Mouse (Mus musculus) mature B cell (primary cell): ENCODE measurements around the gene Lfng.

Experiments
- in situ Hi-C: fragments of 300-500 bp; cut with MboI; formaldehyde crosslinking; loops from 2 replicates; pipeline ENCODE4 v1.14.3; 2019

The Lfng gene

GRCm38 (mm10) chr5:140616110-140616503 lies 9.0 kb downstream of the Lfng start:
- in situ Hi-C loops: loop anchor here (5.0 kb wide), 1 partner anchor 74 kb away; no protein-coding TSS in a partner anchor

DNA sequence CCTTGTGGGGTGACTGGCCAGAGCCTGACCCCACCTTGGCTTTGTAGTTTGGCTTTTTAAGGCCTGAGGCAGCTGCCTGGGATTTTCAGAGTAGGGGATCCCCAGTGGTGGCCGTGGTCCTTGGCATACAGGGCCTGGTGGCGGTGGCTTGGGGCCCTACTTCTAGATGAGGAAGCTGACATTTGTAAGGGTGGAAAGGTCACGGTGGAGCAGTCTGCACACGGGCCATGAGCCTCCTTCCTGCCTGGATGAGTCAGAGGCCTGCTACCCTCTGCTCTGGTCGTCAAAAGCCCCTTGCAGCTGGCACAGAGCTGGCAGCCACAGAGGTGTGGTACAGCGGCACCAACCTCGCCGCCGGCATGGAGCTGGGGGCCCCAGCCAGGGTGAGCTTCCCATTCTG lies 9.6 kb downstream of the Lfng start:
- in situ Hi-C loops: loop anchor here (5.0 kb wide), 1 partner anchor 74 kb away; no protein-coding TSS in a partner anchor

DNA sequence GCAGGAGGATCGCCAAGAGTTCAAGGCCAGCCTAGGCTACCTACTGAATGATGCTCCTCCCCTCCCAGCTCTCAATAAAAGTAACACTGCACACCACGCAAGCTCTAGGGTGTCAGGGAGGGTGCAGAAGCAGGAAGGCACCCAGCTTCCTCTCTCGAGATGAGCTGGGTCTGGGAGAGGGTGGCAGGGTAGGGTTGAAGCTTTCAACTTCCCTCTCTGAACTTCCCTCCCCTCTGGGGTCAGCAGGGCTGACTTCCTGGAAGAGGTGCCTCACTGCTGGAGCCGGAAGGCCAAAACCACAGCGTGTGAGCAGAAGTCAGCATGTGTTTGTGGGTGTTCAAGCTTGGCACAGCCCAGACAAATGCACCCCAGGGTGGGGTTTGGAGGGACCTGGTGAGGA lies 10.6 kb downstream of the Lfng start:
- in situ Hi-C loops: loop anchor here (5.0 kb wide), 1 partner anchor 75 kb away; no protein-coding TSS in a partner anchor

- in situ Hi-C loops: loop anchor here (5.0 kb wide), 1 partner anchor 77 kb away; no protein-coding TSS in a partner anchor
Observed at GRCm38 (mm10) chr5:140619151-140619771, 12.1 kb downstream of the Lfng start.

- in situ Hi-C loops: loop anchor here (5.0 kb wide), 1 partner anchor 78 kb away; no protein-coding TSS in a partner anchor
Observed at GRCm38 (mm10) chr5:140619895-140620736, 13.0 kb downstream of the Lfng start.

DNA sequence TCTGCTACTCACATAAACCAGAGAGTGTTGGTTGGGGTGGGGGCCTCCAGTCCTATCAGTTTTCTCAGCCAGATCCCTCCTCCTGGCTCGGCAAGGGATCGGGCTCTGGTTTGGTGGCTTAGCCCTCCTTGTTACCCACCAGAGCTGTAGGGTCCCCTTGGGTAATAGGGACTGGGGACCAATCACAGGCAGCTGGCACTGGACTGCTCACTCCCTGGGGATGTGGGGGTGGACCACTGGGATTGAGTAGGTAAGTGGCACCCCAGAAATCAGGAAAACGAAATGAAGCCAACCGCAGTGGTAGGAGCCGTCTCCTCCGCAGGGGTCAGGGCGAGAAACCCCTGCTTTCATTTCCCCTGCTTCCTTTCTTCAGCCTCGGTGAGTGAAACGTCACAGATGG lies 14.0 kb downstream of the Lfng start:
- in situ Hi-C loops: no loop called here

- in situ Hi-C loops: no loop called here
Observed at GRCm38 (mm10) chr5:140621517-140621916, 14.4 kb downstream of the Lfng start.

DNA sequence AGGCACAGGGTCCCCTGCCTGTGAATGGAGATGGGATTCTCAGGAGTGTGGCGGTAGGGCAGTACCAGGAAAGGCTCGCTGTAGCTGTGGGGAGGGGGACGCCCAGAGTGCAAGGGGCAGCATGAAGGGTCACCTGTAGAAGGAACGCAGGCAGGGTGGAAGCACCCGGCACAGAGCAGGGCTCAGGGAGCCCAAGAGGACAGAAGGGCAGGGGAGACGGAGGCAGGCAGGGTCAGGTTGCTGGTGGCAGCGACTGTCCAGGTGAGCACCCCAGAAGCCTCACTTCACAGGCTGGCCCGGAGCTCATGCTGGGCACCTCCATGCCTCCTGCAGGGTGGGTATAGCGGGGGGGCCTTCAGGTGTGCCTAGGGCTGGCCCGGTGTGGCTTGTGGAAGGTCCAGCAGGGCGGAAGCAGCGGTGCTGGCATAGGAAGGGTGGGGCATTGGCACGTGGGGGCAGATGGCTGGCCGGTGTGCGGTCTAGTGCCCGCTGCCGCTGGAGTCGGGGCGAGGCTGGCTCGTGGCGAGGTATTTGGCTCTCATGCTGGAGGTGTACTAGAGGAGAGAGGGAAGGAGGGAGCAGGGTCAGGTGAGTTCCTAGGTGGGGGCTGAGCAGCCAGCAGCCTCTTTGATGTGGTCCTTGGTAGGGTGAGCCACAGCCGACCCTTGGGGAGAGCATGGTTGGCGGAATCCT lies 16.0 kb downstream of the Lfng start:
- in situ Hi-C loops: no loop called here

- in situ Hi-C loops: no loop called here
Observed at GRCm38 (mm10) chr5:140623791-140624190, 16.7 kb downstream of the Lfng start.

GRCm38 (mm10) chr5:140624238-140624637 lies 17.1 kb downstream of the Lfng start:
- in situ Hi-C loops: no loop called here

DNA sequence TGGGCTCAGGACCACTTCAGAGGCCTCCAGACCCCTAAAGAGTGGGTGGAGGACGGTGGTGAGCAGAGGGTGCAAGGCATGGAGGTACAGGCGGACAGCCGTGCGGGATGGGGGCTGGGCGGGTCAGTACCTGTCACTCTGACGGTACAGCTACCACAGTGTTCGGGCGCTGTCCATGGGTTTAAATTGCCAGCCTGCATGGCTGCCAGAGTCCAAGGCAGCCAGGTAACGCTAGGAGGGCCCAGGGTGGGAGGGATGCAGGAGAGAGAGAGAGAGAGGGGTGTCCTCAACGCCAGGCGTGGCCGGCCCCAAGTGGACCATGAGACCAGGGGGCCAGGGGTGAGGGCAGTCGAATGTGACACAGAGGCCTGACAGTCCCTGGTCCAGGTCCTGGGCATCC lies 17.8 kb downstream of the Lfng start:
- in situ Hi-C loops: no loop called here

GRCm38 (mm10) chr5:140627580-140627979 lies 20.5 kb downstream of the Lfng start:
- in situ Hi-C loops: no loop called here

DNA sequence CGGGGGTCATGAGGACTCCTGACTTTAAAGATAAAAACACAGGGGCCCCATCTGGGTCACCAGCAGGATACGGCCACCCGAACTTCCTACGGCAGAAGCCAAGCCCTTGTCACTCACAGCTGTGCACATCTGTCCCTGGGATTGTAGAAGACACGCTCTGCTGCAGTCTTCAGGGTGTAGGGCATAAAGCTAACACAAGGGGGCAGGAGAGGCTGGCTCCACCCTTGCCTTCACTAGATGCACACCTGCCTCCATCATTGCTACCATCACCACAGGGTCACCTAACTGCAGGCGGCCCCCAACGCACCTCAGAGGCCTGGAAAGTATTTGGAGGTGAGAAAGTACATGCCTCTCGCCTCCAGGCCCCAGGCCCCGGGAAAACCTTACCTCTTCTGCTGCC lies 21.9 kb downstream of the Lfng start:
- in situ Hi-C loops: no loop called here

GRCm38 (mm10) chr5:140633432-140633831 lies 26.3 kb downstream of the Lfng start:
- in situ Hi-C loops: no loop called here

- in situ Hi-C loops: no loop called here
Observed at GRCm38 (mm10) chr5:140634798-140635722, 27.9 kb downstream of the Lfng start.

- in situ Hi-C loops: no loop called here
Observed at GRCm38 (mm10) chr5:140636316-140637057, 29.4 kb downstream of the Lfng start.

DNA sequence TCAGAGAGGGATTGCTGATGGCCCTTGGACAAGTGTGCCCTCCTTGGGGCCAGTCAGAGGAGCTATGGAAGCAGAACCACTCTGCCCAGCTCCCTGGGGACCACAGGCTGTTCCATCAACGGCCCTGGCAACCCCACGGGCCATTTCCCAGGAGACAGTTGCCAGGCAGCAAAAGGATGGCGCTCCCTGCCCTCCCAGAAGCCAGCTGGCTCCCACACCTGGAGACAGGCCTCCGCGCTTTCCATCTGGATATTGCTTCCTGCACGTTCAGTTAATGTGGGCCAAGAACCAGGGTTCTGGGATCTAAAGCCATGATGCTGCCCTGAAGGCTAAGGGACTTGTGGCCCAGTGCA lies 29.9 kb downstream of the Lfng start:
- in situ Hi-C loops: no loop called here

- in situ Hi-C loops: no loop called here
Observed at GRCm38 (mm10) chr5:140637989-140638388, 30.9 kb downstream of the Lfng start.

GRCm38 (mm10) chr5:140638484-140638883 lies 31.4 kb downstream of the Lfng start:
- in situ Hi-C loops: no loop called here

GRCm38 (mm10) chr5:140639312-140639711 lies 32.2 kb downstream of the Lfng start:
- in situ Hi-C loops: no loop called here

GRCm38 (mm10) chr5:140639871-140640270 lies 32.8 kb downstream of the Lfng start:
- in situ Hi-C loops: no loop called here
